Mouse (Mus musculus) CD4-positive, CD25-positive, alpha-beta regulatory T cell, adult 2 months (primary cell): ENCODE measurements around the gene Nxpe3.
"Not testable (repeated sequence)": the region's sequence is repeated elsewhere in the genome, so short reads cannot be mapped to it uniquely, and the experiment has no call there.

Source experiments
- DNase-seq: peaks from one replicate; pipeline ENCODE4 v3.0.0-alpha.2; 2012; ENCODE audit warnings: low read depth, low spot score

The Nxpe3 gene

GRCm38 (mm10) chr16:55890346-55891136 is 4.5 kb downstream of the Nxpe3 start:
- peak; percentile 40 for DNase-seq

DNA sequence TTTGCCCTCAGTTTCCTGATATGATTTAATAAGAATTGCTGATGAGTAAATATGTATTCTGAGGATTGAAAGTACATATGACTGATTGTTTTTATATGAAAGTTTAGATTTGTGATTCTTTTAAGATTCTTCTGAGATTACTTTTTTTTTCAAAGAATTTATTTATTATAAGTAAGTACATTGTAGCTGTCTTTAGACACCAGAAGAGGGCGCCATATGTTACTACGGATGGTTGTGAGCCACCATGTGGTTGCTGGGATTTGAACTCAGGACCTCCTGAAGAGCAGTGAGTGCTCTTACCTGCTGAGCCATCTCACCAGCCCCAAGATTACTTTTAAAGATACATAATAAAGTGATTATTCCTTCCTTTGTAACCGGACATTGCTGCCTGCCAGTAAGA is 5.6 kb downstream of the Nxpe3 start:
- DNase-seq, result peak; percentile 63

- no peak for DNase-seq
Observed at GRCm38 (mm10) chr16:55888584-55888960, 6.5 kb downstream of the Nxpe3 start.

DNA sequence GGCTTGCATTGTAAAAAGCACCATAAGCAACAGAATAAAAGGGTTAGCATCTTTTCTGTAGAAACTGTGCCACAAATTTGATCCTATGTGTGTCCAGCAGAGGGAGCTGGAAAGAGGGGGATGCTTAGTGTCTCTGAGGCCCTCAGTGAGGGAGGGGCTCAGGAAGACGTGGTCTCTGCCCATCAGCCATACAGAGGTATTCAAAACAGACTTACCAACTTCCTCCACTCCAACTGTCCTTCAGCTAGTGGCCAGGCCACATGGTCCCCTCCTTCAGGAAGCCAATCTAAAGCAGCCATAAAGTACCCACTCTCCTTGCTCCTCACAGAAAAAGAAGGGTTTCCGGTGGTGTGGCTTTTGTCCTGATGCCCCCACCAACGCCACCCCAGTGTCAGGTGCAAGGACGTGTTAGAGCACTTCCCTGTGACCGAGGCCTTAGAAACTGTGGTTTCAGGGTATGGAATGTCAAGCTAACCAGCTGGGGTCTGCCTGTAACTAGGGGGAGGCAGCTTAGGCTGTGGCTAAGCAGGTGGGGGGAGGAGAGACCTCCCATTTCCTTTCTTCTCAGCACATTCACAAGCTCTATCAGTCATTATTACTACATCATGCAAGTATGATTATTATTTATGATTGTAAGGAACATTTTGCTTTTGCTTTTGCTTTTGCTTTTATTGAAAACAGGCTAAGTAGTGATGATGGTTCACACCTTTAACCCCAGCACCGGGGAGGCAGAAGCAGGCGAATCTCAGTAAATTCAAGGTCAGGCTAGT is 7.1 kb downstream of the Nxpe3 start:
- DNase-seq, result peak; percentile 77

- DNase-seq, result no peak
Observed at GRCm38 (mm10) chr16:55884246-55884645, 10.8 kb downstream of the Nxpe3 start.

- DNase-seq, result no peak
Observed at GRCm38 (mm10) chr16:55876025-55876424, 19.1 kb downstream of the Nxpe3 start.

- DNase-seq, result no peak
Observed at GRCm38 (mm10) chr16:55863832-55864231, 31.3 kb downstream of the Nxpe3 start.

GRCm38 (mm10) chr16:55863149-55863815 is 31.8 kb downstream of the Nxpe3 start:
- DNase-seq, result peak; percentile 87

DNA sequence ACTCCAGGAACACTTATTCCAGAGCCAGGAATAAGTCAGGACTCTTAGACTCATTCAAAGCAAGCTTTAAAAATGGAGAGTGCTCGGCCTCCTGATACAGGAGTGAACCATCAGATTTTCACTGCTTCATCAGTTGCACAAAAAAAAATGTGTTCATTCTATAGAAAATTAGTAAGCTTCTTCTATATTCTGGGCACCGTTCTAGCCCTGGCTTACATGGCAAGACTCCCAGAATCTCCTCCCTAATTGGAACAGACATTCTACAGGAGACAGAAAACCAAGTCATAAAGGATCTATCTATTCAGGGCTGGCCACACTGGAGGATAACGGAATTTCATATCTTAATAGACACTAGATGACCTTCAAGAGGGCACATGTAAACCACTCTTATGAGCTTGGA is 34.0 kb downstream of the Nxpe3 start:
- DNase-seq, result no peak

- not testable (repeated sequence) for DNase-seq
Observed at GRCm38 (mm10) chr16:55859421-55859820, 35.7 kb downstream of the Nxpe3 start.

DNA sequence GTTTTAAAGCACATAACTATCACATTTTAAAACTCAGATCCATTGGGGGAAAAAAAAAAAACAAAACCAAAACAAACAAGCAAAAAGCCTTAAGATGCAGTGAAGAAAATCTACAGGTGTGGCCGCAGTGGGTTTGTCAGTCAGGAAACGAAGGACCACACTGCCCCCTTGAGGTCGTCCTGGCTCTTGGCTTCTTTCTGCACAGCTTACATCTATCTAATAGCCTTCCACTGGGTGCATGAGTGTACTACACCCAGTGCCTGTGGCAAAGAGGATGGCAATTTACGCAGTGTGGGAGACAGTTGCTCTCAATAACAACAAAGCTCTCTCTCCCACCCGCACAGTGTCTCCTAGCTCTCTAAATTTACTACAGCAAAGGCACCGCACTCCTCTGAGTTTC is 36.6 kb downstream of the Nxpe3 start:
- peak; percentile 90 for DNase-seq

DNA sequence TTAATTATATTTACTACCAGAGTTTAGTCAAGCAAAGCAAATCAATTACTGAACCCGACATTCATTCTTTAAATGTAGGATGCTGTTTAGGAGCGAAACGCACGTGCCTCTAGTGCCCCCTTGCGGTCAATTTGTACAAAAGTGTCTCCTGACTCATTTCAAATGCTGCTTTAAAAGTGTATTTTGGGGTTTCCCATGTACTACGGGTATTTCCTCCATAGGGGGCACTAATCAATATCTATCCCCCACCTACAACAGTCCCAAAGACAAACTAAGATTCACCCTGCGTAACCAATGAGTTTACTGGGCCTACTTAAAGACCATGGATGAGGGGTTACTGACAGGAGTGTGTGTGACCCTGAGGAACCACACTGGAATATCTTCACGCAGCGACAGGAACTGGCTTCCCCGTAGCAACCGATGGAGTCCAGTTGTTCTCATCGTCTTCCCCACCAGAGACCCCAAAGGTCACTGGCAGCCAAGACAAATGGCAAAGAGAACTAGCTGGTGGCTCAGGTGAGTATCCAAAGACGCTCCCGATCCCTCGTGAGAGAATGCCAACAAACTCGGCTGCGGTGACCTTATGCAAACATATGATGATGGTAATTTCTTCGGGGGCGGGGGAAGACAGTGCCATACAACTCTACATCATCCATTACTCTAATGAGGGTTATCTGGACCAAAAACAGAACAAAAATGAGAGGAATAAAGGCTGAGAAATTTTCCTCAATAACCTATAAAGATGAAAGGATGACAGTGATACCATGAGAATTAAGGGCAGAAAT is 42.0 kb downstream of the Nxpe3 start:
- DNase-seq, result peak; percentile 94

GRCm38 (mm10) chr16:55852515-55852914 is 42.6 kb downstream of the Nxpe3 start:
- no peak for DNase-seq

- DNase-seq, result no peak
Observed at GRCm38 (mm10) chr16:55850485-55850884, 44.6 kb downstream of the Nxpe3 start.

DNA sequence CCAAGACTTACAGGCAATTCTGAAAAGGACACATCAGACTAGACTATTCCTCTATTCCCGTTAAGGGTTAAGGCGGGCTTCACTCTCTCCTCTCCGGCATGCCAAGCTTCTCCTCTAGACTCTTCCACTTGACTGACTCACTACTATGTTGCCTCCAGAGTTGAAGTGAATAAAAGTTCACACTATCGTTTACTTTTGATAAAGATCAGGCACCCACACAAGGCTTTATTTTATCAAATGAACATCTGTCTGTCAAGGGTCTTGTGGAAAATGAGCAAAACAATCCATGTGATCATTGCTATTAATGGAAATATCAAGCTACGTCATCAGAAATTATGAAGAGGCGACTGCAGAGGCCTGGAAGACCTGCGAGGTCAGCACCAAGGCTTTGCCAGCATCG is 47.4 kb downstream of the Nxpe3 start:
- peak; percentile 43 for DNase-seq

GRCm38 (mm10) chr16:55844847-55845246 is 50.2 kb downstream of the Nxpe3 start:
- DNase-seq, result no peak

DNA sequence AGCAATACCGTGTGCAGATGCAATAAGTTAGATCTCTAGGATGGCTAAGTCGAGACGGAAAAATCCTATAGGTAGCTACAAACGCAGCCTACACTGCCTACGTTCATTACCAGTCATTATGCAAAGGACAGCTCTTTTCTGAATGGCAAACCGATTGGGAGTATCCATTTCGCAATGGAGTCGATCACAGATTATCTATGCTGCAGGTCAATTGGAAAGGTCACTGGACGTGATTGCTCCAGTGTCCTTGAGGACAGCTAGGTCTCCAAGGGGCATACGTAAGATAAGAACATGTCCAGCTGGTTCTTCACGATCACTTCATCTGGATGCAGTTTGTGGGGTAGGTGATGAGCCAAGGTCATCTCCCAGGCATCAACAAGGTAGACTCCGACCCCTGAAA is 51.2 kb downstream of the Nxpe3 start:
- DNase-seq, result no peak

GRCm38 (mm10) chr16:55843134-55843533 is 52.0 kb downstream of the Nxpe3 start:
- DNase-seq, result no peak

DNA sequence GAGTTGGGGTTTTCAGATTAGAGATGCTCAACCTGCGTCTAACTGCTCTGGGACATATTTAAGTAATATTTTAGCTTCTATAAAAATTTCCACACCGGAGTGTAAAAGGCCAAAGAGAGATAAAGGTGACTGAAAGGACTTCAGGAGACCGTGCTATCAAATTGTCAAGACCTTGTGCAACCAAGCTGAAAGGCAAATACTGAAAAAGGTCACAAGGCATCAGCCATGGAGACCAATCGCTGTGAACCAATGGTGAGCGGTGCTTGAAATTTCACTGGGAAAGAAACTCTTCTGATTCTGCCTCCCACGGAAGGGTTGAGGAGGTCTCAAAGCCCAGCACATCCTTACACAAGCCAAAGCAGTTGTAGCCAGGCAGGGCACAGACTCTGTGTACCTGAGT is 53.6 kb downstream of the Nxpe3 start:
- no peak for DNase-seq

- DNase-seq, result peak; percentile 79
Observed at GRCm38 (mm10) chr16:55838510-55839474, 56.3 kb downstream of the Nxpe3 start, which contains the start of gene Nfkbiz. TSS of gene Nfkbiz (minus strand) at chr16:55838899.
